Mouse (Mus musculus): ENCODE measurements around the gene Mtus2.

DNA sequence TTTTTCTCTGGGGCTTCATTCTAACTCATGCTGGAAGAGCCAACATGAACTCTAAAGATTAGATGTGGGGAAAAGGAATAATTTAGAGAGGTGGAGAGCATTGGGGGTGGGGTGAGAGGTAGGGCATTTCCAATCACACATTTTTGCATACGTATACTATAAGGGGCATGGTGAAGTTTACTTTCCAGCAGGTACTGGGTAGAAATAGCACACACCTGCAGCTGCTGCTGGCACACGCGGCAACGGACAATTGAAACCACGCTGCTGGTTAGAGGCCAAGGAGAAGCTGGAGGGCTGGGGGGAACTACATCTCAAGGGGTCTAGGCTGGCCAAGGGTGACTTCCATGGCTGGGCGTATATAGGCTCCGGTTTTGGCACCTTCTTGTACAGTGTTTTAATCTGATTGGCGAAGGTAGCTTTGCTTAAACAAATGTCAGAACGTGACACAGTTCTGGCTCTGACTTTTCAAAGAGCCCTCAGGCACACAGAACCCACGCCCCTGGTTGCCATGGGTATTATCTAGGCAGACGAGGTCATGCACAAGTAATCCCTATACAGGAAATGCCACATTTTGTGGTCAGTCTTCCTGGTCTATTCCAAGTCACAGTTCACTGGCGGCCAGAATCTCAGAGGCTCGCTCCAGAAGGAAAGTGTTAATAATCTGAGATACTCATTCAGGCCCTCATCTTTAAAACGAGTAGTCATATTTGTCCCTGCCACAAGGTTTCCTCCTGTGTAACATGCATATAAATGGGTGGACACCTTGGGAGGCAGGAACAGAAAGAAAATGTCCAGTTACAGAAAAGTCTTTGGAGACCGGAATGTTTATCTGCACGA lies 404.0 kb downstream of the Mtus2 start:
- no peak for TF ChIP-seq MXI1 (IDR thresholded peaks at IDR 0.05; ENCODE audit: low read depth, low read length)
- peak; percentile 73 for TF ChIP-seq EP300 (IDR thresholded peaks at IDR 0.05; ENCODE audit: low read length)

Data from CH12.LX (cell line).